Mouse (Mus musculus): Measurements from ENCODE around the gene Kdsr.

Gene Kdsr

DNA sequence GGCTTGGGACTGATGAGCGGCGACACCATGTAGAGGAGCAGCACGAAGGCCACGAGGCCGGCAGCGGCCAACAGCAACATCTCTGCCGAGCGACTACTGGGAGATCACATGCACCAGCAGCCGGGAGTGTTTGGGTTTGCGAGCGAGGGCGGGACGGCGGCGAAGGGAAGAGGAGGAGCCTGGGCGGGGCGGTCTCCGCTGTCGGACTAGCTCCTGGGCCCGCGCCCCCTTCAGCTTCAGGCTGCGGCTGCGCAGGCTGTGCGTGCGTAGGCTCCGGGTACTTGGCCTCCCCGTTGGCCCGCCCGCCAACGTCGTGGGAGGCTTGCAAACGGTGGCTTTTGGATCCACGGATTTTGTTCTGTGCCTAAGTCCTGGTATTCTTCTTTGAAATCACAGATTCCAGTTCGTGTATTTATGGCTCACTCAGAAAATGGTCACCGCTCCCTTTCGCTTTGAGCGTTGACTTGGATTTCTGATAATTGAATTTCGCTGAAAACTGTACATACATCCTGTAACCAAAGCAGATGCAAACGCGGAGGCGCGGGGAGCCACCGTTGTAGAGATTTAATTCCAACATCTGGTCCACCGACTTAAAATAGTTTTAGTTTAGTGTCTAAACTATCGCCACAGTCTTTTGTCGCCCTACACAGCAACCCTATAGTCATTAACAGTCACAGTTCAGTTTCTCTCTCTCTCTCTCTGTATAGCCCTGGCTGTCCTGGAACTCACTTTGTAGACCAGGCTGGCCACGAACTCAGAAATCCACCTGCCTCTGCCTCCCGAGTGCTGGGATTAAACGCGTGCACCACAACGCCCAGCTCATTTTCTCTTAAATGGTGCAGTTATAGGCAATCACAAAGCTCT is at the start of gene Kdsr:
Gene Kdsr (minus strand): TSS at position 156 of the 864 bp plus-strand sequence.
- DNase-seq (ENCODE audit: extremely low read depth, insufficient read length, low spot score): peak; percentile 99

GRCm38 (mm10) chr1:106799931-106800330 is 40.4 kb upstream of the Kdsr start:
- no peak for DNase-seq (ENCODE audit: extremely low read depth, insufficient read length, low spot score)

DNA sequence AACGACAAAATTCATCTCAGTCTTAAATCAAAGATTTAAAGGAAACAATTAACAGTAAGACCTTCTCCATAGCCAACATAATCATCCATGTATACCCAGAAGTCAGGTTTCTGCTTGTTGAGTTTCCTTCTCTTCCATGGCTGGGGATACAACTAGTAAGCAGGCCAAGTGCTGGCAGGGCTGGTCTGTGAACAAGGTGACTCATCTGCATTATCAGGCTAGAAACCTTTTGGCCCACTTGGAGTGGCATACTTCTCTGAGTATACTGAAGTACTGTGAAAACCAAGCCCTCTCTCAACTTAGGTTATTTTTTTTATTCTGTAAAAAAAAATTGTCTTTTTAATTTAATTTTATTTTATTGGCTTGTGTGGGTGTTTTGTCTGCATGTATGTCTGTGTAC is 39.9 kb upstream of the Kdsr start:
- DNase-seq (ENCODE audit: extremely low read depth, insufficient read length, low spot score): no peak

GRCm38 (mm10) chr1:106796987-106797779 is 37.7 kb upstream of the Kdsr start:
- no peak for DNase-seq (ENCODE audit: extremely low read depth, insufficient read length, low spot score)

DNA sequence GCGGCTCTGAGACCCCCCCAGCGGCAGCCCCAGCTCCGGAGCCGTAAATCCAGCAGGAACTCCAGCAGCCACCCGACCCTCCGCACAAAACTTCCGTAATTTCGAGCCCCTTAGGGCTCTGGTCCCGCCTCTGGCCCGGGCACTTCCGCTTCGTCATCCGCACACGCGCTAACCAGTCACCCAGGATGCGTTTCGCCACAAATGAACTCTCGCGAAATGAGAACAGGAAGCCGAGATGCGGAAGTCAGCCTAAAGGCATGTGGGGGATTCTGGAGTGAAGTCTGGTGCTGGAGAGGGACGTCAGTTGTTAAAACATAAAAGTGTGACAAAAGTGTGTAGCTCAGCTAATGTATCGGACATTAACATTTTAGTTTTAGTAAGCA is 37.0 kb upstream of the Kdsr start, which contains the start of gene Vps4b:
Gene Vps4b (minus strand): TSS at position 187 of the 383 bp plus-strand sequence.
- DNase-seq (ENCODE audit: extremely low read depth, insufficient read length, low spot score): peak; percentile 92

- no peak for DNase-seq (ENCODE audit: extremely low read depth, insufficient read length, low spot score)
Observed at GRCm38 (mm10) chr1:106795634-106796541, 36.4 kb upstream of the Kdsr start.

- no peak for DNase-seq (ENCODE audit: extremely low read depth, insufficient read length, low spot score)
Observed at GRCm38 (mm10) chr1:106774896-106775295, 15.4 kb upstream of the Kdsr start.

DNA sequence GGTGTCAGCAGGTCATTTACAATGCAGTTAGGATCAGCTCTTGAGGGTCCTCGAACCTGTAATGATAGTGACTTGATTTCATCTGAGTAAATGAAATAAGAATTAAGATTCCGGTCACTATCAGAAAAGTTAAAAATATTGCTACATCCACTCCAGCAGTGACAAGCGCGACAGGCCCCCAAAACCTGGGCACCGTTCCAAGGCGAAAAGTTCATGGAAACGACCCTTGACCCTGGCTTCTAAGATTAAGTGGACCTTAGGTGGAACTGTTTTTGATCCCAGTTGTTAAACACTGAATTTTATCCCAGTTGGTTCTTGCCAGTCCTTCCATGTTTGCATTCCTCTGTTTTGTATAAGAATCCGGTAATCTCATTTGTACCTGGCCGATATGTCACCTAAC is 14.6 kb upstream of the Kdsr start:
- DNase-seq (ENCODE audit: extremely low read depth, insufficient read length, low spot score): no peak

DNA sequence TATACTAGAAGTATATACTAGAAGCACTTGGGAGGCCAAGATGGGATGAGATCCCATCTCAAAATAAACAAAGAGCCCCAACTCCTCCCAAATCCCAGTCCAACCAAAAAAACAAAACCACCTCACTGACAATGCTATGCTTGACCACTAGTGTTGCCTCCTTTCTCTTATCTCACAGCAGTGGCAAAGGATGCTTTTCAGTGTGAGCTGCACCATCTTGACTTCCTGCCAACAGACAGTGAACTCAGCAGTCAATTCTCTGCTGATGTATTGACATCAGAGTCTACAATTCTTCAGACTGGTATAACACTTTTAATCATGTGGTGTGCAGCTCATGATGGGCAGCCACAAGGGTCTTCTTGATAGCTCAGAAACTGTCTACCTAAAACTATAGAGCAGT is 9.2 kb upstream of the Kdsr start:
- no peak for DNase-seq (ENCODE audit: extremely low read depth, insufficient read length, low spot score)

DNA sequence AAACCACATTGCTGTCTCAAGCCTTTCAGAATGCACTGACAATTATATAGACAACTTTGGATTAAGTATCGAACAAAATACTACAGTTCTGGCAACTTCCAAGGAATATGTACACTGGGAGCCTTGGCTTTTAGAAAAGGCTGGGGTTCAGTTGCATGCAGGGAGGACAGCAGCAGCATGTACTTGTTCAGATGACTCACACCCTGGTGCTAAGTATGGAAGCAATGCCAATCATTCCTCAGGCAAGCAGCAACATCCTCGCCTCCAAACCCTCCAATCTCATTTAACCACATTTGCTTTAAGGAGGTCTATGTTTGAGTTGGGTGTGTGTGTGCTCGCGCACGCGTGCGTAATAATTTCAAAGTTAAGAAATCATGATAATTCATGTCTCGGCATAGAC is 6.2 kb upstream of the Kdsr start:
- DNase-seq (ENCODE audit: extremely low read depth, insufficient read length, low spot score): no peak

DNA sequence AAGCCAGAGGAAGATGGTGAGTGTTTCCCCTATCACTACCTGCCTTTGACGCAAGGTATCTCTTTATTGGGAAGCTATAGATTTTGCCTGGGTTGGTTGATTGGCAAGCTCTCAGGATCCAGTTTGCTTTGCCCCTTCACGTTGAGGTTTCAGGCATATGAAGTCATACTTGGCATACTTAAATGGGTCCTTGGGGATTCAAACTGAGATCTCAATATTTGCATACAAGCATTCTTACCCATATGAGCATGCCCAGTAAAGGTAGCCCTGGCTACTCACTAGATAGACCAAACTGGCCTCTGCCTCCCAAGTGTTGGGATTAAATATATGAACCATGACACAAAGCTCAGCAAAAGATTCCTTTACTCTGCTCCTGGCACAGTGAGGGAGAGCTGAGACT is 5.3 kb upstream of the Kdsr start:
- DNase-seq (ENCODE audit: extremely low read depth, insufficient read length, low spot score): no peak

DNA sequence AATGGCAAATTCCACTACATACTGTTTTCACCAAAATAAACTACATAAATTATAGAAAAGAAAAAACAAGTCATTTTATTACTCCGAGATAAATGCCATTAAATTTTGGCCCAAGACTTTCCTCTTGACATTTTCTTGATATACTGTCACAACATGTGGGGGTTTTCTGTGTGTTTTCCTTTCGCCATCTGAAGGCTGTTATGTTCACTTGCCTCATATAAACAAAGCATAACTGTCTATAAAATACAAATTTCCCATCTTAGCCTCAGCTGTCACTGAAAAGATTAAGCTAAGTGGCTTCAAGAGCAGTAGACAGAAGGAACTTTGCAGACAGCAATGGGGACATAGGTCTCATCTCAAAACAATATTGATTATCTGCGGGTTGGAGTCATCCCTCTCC is 4.8 kb upstream of the Kdsr start:
- no peak for DNase-seq (ENCODE audit: extremely low read depth, insufficient read length, low spot score)

GRCm38 (mm10) chr1:106760750-106761149 is 1.2 kb upstream of the Kdsr start:
- no peak for DNase-seq (ENCODE audit: extremely low read depth, insufficient read length, low spot score)

GRCm38 (mm10) chr1:106758734-106759571 is 574 bp downstream of the Kdsr start:
- no peak for DNase-seq (ENCODE audit: extremely low read depth, insufficient read length, low spot score)

- no peak for DNase-seq (ENCODE audit: extremely low read depth, insufficient read length, low spot score)
Observed at GRCm38 (mm10) chr1:106756633-106757032, 2.9 kb downstream of the Kdsr start.

DNA sequence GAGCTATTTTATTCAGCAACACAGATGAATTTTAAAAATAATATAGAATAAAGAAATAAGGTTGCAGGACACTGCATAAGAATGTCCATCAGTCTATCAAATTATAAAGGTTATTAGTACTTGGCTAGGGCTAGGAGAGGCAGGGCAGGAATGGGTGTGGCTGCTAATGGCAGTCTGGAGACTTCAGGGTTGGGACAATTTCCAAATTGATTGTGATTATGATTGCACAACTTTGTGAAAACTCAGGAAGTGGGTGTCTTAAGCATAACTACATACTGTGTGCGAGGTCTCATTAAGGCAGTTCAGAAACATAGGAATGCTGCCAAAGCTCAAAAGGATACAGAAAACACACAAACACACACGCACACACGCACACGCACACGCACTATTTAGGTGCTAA is 7.5 kb downstream of the Kdsr start:
- DNase-seq (ENCODE audit: extremely low read depth, insufficient read length, low spot score): no peak

DNA sequence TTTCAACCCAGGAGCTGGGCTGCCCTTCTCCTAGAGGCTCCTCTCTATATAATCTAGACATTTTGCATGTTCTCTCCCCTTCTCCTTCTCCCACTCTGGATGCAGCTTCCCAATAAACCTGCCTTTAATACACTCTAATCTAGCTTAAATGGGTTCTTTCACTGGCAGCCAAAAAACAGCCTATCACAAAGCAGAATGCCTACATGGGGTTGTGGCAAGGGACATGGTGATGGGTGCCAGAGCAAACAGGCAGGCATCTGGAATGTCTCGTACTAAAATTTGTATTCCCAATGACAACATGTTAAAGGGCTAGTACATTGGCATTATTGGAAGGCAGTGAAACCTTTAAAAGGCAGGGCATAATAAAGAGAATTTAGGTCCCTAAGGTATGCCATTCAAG is 8.9 kb downstream of the Kdsr start:
- DNase-seq (ENCODE audit: extremely low read depth, insufficient read length, low spot score): no peak

DNA sequence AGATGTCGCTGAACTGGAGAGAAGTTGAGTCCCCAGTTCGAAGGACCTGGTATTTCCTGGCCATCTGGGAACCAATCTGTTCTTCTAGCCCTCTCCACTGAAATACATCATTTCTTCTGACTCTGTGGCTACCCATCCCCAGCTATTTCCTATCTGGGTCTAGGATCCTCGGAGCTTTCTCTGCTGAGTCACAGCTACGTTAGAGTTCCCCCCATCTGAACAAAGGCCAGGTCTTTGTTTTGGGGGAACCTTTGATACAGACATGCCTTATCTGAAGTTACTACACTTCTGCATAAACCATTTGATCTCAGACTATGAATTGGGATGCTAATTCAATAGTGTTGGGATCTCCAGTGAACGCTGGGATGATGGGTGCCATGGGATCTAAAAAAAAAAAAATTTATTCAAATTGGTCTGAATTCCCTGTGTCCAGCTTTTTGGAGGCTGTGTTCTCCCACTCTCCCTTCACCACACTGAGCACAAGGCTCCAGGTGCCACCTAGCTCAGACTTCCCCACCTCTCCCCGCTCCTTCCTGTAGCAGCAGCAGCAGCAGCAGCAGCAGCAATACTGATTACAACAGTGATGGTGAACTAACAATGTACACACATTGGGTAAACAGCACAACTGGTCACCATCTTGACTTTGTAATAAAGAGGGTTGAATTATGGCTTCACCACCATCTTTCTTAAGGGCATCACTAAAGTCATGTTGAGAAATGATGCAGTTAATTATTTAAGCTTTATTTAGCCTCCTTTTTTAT is 10.8 kb downstream of the Kdsr start:
- no peak for DNase-seq (ENCODE audit: extremely low read depth, insufficient read length, low spot score)

DNA sequence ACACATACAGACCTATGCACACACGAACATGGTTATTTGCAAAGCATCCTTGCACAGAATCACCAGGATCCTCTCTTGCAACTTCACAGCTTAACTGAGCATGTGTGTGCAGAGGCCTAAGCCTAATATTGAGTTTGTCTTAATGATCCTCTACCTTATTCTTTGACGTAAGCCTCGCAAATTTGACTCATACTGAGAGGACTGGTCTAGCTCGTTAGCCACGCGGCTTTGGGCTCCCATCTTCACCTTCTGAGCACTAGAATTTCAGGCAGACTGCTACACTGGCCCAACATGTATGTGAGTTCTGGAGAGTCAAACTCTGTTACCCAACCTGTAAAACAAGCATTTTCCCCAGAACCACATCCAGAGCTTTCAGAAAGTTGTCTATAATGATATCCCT is 16.5 kb downstream of the Kdsr start:
- DNase-seq (ENCODE audit: extremely low read depth, insufficient read length, low spot score): no peak

Measured in 3134 (cell line).